Mouse (Mus musculus) kidney, adult 2 months (tissue): ENCODE results near the gene Sik3.

Source experiments
- CTCF ChIP-seq: fragments of 200-500 bp; conservative IDR thresholded peaks from 2 replicates; pipeline ENCODE4 v1.5.1; 2011; ENCODE audit warnings: low read depth, mild to moderate bottlenecking, control low read depth, low read length, moderate library complexity, mixed read lengths; ENCODE audit not compliant: insufficient read depth, insufficient read length
- POLR2A ChIP-seq: fragments of 200-500 bp; IDR thresholded peaks from one replicate; pipeline ENCODE4 v1.6.1; 2011; ENCODE audit warnings: low read depth, low read length, control low read depth

GRCm38 (mm10) chr9:46061696-46062425, 49.2 kb downstream of the Sik3 start:
- TF ChIP-seq CTCF (no peak), POLR2A (no peak)
